Mouse (Mus musculus) intestine, embryonic 15.5 days (tissue): Measurements from ENCODE around the gene Tmed10. TPM values are rescaled to one million over a fixed set of nuclear protein-coding genes. Genes with fewer than 3 reads are reported as not detected.

Source experiments
- ATAC-seq: fragments of 200-750 bp; cut with Nextera tagmentation; 2 replicates; pipeline ENCODE4 v1.8.0; 2017; ENCODE audit warnings: moderate TSS enrichment, moderate library complexity
- H3K27ac ChIP-seq: fragments of 300-500 bp; sonication (generic); 2 replicates; pipeline ENCODE4 v1.5.1; 2015; ENCODE audit warnings: mild to moderate bottlenecking, inconsistent platforms
- H3K27me3 ChIP-seq: fragments of 300-500 bp; sonication (generic); replicated peaks from 2 replicates; pipeline ENCODE4 v1.6.1; 2015; ENCODE audit warnings: inconsistent platforms
- H3K36me3 ChIP-seq: fragments of 300-500 bp; sonication (generic); 2 replicates; pipeline ENCODE4 v1.6.1; 2015; ENCODE audit warnings: inconsistent platforms
- H3K4me1 ChIP-seq: fragments of 300-500 bp; sonication (generic); replicated peaks from 2 replicates; pipeline ENCODE4 v1.6.1; 2015; ENCODE audit warnings: inconsistent platforms
- H3K4me2 ChIP-seq: fragments of 300-500 bp; sonication (generic); replicated peaks from 2 replicates; pipeline ENCODE4 v1.6.1; 2015; ENCODE audit warnings: mild to moderate bottlenecking, inconsistent platforms
- H3K4me3 ChIP-seq: fragments of 300-500 bp; sonication (generic); replicated peaks from 2 replicates; pipeline ENCODE4 v1.5.1; 2015; ENCODE audit warnings: inconsistent platforms
- H3K9ac ChIP-seq: fragments of 300-500 bp; sonication (generic); 2 replicates; pipeline ENCODE4 v1.6.1; 2015; ENCODE audit warnings: inconsistent platforms
- H3K9me3 ChIP-seq: fragments of 300-500 bp; sonication (generic); 2 replicates; pipeline ENCODE4 v1.6.1; 2016; ENCODE audit warnings: inconsistent platforms
- WGBS: fragments of 180-500 bp; shearing (Covaris S2); methylation state at CpG from one replicate; pipeline ENCODE4 v1.1.7; 2015; 5-methylcytosine and 5-hydroxymethylcytosine counted together
- polyA plus RNA-seq: library from polyadenylated mRNA; unstranded; fragments of >200 nt; fragmentation: Nextera tagmentation; extraction: Ambion mirVana; gene quantifications from 2 replicates; pipeline ENCODE4 v1.2.1, GENCODE M21; 2015

Tmed10 gene
- polyA plus RNA-seq, 1 experiment from 2014 or later = 343 TPM

DNA sequence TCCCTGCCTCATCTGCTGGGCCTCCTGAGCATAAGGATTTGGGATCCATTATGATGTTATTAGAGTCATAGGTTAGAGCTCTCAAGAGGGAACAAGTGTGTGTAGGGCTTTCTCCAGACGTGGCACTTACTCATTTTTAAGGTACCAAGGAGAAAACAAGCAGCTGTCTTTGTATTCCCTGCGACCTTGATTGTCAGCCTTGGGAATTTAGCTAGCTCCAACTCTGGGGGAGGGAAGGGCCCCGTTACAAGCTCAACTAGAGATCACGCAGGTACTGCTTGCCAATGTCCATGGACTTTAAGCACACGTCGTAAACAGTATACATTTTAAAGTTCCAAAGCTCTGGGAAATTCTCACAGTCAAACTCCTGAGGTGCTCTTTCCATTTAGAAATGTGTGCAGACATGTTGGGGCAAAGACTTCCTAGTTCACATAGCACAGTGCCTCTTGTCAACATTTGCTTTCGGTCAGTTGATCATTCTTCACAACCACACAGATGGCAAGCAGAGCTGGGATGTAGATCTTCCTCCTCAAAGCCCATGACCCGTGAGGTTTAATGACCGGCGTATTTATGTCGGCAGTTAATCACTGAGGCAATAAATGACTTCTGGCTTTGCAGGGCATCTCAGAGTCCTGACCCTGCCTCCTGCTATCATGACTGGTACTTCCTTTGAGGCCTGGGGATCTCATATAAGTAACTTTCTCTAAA lies 76.4 kb downstream of the Tmed10 start:
- no peak overlapping the region for H3K4me3 ChIP-seq
- peak; percentile 70 for ATAC-seq
- H3K36me3 ChIP-seq = peaks cover 16% of the 10 kb centered on the region
- H3K27ac ChIP-seq = 0 out of 2 replicates have a peak overlapping the region, but pooled peaks have one; percentile 10
- H3K9ac ChIP-seq = no peak overlapping the region
- 38% methylated on average over 11 of the region's 11 CpGs for WGBS
- H3K9me3 ChIP-seq = no peaks in the 10 kb centered on the region
- peaks cover 12% of the 10 kb centered on the region for H3K4me1 ChIP-seq
- no peaks in the 10 kb centered on the region for H3K27me3 ChIP-seq
- H3K4me2 ChIP-seq = no peak overlapping the region

DNA sequence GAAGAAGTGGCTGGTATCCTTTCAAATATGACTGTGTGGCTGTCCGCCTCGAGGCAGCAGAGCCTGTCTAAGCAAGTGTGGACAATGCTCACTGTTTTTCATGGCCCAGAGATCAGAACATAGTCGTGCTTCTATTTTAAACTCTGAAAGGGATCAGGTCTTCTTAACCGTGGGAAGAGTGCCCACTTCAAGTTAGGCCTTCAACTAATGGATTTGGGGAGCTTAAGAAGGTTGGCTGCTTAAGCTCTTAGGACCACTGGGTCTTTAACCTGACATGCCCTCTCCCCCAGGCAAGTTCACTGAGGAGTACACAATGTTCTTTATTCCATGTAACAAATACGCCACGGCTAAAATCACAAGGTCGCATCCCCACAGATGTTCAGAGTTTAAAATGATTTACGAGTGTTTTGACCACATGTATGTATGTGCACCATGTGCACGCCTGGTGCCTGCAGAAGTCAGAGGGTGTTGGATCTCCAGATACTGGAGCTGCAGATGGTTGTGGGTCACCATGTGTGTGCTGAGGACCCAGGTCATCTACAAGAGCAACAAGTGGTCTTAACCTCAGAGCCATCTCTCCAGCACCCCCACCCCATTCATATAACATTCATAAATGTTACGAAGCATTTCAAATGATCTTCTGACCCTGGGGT lies 77.2 kb downstream of the Tmed10 start:
- no peaks in the 10 kb centered on the region for H3K9me3 ChIP-seq
- no peak overlapping the region for H3K9ac ChIP-seq
- H3K4me2 ChIP-seq = no peak overlapping the region
- peaks cover 11% of the 10 kb centered on the region for H3K36me3 ChIP-seq
- peaks cover 12% of the 10 kb centered on the region for H3K4me1 ChIP-seq
- no peak overlapping the region for H3K4me3 ChIP-seq
- no peaks in the 10 kb centered on the region for H3K27me3 ChIP-seq
- ATAC-seq = no peak
- 70% methylated on average over 10 of the region's 10 CpGs for WGBS
- H3K27ac ChIP-seq = no peak overlapping the region

DNA sequence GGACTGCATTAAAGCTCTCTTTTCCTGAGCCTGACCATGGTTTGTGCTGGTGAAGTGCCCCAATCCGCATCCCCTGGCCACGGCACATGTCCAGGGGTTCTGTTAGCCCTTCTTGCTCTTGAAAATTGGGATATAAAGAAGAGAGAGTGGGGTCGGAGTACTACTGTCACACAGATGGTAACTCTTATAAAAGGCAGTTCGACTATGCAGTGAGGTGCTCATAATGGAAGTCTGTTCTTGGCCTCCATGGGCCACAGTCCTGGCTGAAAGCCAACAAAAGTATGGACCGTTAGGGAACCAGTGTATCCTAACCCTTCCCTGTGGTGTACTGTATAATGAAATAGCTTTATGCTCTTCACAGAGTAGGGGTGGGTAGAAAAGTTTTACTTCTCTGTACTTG lies 77.7 kb downstream of the Tmed10 start:
- Histone ChIP-seq H3K4me3 (no peak overlapping the region), H3K27ac (no peak overlapping the region), H3K9me3 (no peaks in the 10 kb centered on the region), H3K36me3 (peaks cover 9% of the 10 kb centered on the region), H3K4me1 (peaks cover 12% of the 10 kb centered on the region), H3K9ac (no peak overlapping the region), H3K4me2 (no peak overlapping the region), H3K27me3 (no peaks in the 10 kb centered on the region)
- ATAC-seq = no peak
- 76% methylated on average over 5 of the region's 5 CpGs for WGBS

DNA sequence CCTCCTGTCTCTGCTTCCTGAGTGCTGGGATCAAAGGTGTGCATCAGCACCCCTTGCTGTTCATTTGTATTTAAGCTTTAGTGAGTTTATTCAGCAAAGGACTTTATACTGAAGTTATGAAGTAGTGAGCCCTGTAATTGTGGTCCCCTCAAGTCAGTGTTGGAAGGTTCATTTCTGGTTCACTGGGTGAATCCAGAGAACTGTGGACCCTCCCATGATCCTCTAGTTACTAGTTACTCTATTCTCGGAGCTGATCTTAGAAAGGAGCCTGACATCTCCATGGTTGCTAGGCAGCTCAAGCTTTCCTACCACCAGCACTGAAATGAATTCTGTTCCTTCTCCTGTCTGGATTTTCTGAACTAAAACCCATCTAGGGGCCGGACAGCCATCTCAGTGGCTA lies 79.1 kb downstream of the Tmed10 start:
- no peak overlapping the region for H3K4me3 ChIP-seq
- no peaks in the 10 kb centered on the region for H3K9me3 ChIP-seq
- no peak overlapping the region for H3K4me2 ChIP-seq
- H3K9ac ChIP-seq = no peak overlapping the region
- no peak for ATAC-seq
- peaks cover 12% of the 10 kb centered on the region for H3K4me1 ChIP-seq
- H3K27ac ChIP-seq = no peak overlapping the region
- H3K27me3 ChIP-seq = no peaks in the 10 kb centered on the region
- no peaks in the 10 kb centered on the region for H3K36me3 ChIP-seq
- 94% methylated on average over 2 of the region's 2 CpGs for WGBS

DNA sequence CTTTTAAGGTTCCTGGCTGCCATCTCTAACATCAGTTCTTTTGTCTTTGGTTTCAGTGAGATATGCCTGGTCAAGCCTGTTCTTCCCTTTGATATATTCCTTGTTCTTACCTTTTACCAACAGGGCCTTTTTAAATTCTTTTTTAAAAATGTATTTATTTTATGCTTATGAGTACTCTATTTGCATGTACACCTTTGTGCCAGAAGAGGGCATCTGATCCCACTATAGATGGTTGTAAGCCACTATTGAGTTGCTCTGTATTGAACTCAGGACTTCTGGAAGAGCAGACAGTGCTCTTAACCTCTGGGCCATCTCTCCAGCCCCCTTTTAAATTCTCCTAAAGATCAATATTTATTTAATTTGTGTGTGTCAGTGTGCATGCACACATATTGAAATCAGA lies 81.7 kb downstream of the Tmed10 start:
- Histone ChIP-seq H3K9me3 (no peaks in the 10 kb centered on the region), H3K9ac (no peak overlapping the region), H3K4me1 (peaks cover 19% of the 10 kb centered on the region), H3K4me2 (no peak overlapping the region), H3K27me3 (no peaks in the 10 kb centered on the region), H3K27ac (no peak overlapping the region), H3K4me3 (no peak overlapping the region), H3K36me3 (no peaks in the 10 kb centered on the region)
- ATAC-seq = no peak

DNA sequence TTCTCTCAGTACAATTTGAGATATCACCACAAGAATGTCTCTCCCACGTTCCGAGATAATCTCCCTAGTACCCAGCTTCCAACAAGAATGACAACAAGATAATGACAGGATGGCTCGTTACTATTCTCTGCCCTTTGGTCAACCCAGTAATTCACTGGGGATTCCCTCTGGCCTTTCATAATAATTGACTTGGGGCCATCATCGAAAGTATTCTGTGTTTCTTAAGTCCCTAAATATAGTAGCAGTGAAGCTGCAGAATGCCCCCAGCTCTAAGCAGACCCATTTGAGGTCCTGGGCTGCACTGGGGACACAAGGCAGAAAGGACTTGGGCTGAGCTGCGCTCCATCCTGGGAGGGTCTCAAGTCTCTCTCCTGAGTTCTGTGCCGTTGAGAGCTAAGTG lies 82.4 kb downstream of the Tmed10 start:
- Histone ChIP-seq H3K4me3 (no peak overlapping the region), H3K4me2 (no peak overlapping the region), H3K4me1 (peaks cover 14% of the 10 kb centered on the region), H3K9ac (no peak overlapping the region), H3K27ac (no peak overlapping the region), H3K27me3 (no peaks in the 10 kb centered on the region), H3K9me3 (no peaks in the 10 kb centered on the region), H3K36me3 (no peaks in the 10 kb centered on the region)
- no peak for ATAC-seq
- 77% methylated on average over 6 of the region's 6 CpGs for WGBS

DNA sequence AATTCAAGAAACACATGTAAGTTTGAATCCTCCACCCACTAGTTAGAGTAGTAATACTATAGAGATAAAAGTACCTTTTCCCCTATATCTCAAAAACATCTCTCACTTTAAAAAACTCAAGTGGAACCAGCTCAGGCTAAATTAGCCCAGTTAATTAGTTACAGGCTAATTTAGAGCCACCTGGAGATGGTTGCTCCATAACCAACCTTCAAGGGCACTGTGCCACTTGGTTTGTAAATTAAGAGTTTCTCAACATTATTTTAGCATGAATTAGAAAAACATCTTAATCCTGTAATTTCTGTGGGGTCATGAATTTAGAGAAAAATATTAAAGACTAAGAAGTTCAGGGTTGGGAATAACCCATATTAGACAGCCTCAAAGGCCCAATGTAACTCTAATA lies 83.1 kb downstream of the Tmed10 start:
- Histone ChIP-seq H3K9me3 (no peaks in the 10 kb centered on the region), H3K27me3 (no peaks in the 10 kb centered on the region), H3K9ac (no peak overlapping the region), H3K4me2 (no peak overlapping the region), H3K36me3 (no peaks in the 10 kb centered on the region), H3K4me1 (peaks cover 14% of the 10 kb centered on the region; the same call in 1 of the 2 replicates), H3K4me3 (no peak overlapping the region), H3K27ac (no peak overlapping the region)
- ATAC-seq = no peak

DNA sequence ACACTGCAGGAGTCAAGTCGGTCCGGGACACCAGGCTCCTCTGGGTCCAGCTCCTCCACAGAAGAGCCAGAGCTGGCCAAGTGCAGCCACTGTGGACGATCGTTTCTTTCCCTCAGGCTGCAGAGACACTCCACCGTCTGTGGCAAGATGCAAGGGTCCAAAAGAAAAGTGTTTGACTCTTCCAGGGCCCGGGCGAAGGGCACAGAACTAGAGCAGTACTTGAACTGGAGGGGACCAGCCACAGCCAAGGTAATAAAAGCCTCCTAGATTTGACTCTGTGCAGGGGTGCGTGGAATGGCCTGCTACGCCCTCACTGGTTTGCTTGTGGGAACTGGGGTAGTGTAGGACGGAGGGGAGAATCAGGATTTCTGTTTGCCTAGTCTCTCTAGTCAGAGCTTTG lies 84.0 kb downstream of the Tmed10 start:
- H3K4me3 ChIP-seq = no peak overlapping the region
- H3K27me3 ChIP-seq = no peaks in the 10 kb centered on the region
- H3K4me1 ChIP-seq = peaks cover 14% of the 10 kb centered on the region; the same call in 1 of the 2 replicates
- H3K9me3 ChIP-seq = no peaks in the 10 kb centered on the region
- WGBS = 72% methylated on average over 10 of the region's 10 CpGs
- H3K4me2 ChIP-seq = peak overlapping the region; percentile 9; the same call in 1 of the 2 replicates
- ATAC-seq = no peak
- no peak overlapping the region for H3K27ac ChIP-seq
- H3K36me3 ChIP-seq = no peaks in the 10 kb centered on the region
- H3K9ac ChIP-seq = no peak overlapping the region

Other genes starting within 250 kb of the Tmed10 start
- 2.4 and 2.6 TPM in 2 replicates for gene Rps6kl1, start 223.6 kb downstream of the Tmed10 start, polyA plus RNA-seq
- gene Pgf, start 197.1 kb downstream of the Tmed10 start, polyA plus RNA-seq = 15.6 and 15.8 TPM in 2 replicates
- 66.8 and 72.0 TPM in 2 replicates for gene Eif2b2, start 155.4 kb downstream of the Tmed10 start, polyA plus RNA-seq
- gene Mlh3, start 104.2 kb downstream of the Tmed10 start, polyA plus RNA-seq = 6.7 and 6.9 TPM in 2 replicates
- 47.6 and 58.2 TPM in 2 replicates for gene Acyp1, start 86.4 kb downstream of the Tmed10 start, polyA plus RNA-seq
- 1.7 TPM in 2 replicates for gene Zc2hc1c, start 86.3 kb downstream of the Tmed10 start, polyA plus RNA-seq
- gene Nek9, start 35.5 kb downstream of the Tmed10 start, polyA plus RNA-seq = 16.2 and 16.7 TPM in 2 replicates
- gene Fos, start 99.0 kb upstream of the Tmed10 start, polyA plus RNA-seq = 4.9 and 5.3 TPM in 2 replicates
- gene Jdp2, start 224.2 kb upstream of the Tmed10 start, polyA plus RNA-seq = 0.62 and 0.74 TPM in 2 replicates